Mouse (Mus musculus) megakaryocyte, embryonic 14.5 days (primary cell): ENCODE data around the gene Thbs2. TPM values are rescaled to one million over a fixed set of nuclear protein-coding genes. Genes with fewer than 3 reads are reported as not detected.

Experiments used
- H3K27me3 ChIP-seq: replicated peaks from 2 replicates; pipeline ENCODE3; 2012; ENCODE audit warnings: inconsistent platforms
- H3K36me3 ChIP-seq: replicated peaks from 2 replicates; pipeline ENCODE3; 2012; ENCODE audit warnings: low read length, inconsistent platforms, mixed read lengths
- H3K4me1 ChIP-seq: 2 replicates; pipeline ENCODE4 v1.6.1; 2012; ENCODE audit warnings: inconsistent platforms
- H3K4me3 ChIP-seq: replicated peaks from 2 replicates; pipeline ENCODE3; 2012; ENCODE audit warnings: moderate library complexity, mild to moderate bottlenecking, inconsistent platforms
- H3K9me3 ChIP-seq: 2 replicates; pipeline ENCODE4 v1.6.1; 2012; ENCODE audit warnings: inconsistent platforms
- FLI1 ChIP-seq: IDR thresholded peaks from 2 replicates; pipeline ENCODE4 v1.6.1; 2012; ENCODE audit warnings: low read length, inconsistent platforms, mixed read lengths
- GATA1 ChIP-seq: IDR thresholded peaks from 3 replicates; pipeline ENCODE4 v1.6.1; 2012; ENCODE audit warnings: mixed read lengths, low read length, inconsistent platforms, borderline replicate concordance
- polyA plus RNA-seq: library from polyadenylated mRNA; stranded (reverse); fragments of >175 nt; gene quantifications from 2 replicates; pipeline ENCODE4 v1.2.3, GENCODE M21; 2012; ENCODE audit warnings: low replicate concordance; ENCODE audit not compliant: insufficient read depth

The Thbs2 gene
- polyA plus RNA-seq, 1 experiment: not detected

DNA sequence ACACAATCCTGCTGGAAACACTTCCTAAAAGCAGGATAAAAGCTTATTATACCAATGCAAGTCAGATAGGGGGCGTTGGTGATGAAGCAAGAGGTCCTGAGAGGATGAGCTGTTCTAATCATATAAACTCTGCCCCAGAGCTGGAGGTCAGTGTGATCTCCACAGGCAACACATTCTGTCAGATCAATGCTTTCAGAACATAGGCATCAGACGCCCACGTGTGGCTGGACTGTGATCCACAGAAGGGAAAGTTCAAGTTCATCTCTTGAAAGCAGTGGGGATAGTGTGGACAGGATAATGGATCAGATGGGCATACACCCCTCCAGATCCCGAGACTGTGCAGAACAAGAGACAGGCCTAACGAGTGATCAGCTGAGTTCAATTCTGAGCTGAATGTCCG, 4.2 kb upstream of the Thbs2 start:
- no peaks in the 10 kb centered on the region for H3K9me3 ChIP-seq
- H3K27me3 ChIP-seq: peaks cover 6% of the 10 kb centered on the region
- 0 out of 2 replicates have a peak, but pooled peaks cover 3% of the 10 kb centered on the region for H3K4me1 ChIP-seq
- no peaks in the 10 kb centered on the region for H3K36me3 ChIP-seq
- TF ChIP-seq GATA1: no peak
- no peak for TF ChIP-seq FLI1
- H3K4me3 ChIP-seq: no peak overlapping the region

DNA sequence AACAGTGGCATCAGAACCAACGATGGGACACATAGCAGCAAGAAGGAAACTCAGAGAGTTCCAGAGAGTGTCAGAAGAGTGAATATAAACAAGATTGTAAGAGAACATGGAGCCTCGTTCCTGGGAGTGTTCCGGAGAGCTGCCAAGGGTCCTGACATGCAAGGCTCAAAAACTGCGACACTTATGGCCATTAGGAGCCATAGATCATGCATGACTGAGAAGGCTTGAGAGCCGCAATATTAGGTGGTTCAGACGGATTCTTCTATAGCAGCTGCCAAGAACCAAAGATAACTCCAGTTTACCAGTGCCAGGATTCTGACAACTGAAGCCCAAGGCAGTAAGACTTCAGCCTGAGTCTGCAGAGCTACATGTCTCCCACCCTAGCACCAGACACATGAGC, 3.1 kb upstream of the Thbs2 start:
- Histone ChIP-seq H3K9me3 (no peaks in the 10 kb centered on the region), H3K36me3 (no peaks in the 10 kb centered on the region), H3K4me3 (no peak overlapping the region), H3K27me3 (peaks cover 6% of the 10 kb centered on the region), H3K4me1 (0 out of 2 replicates have a peak, but pooled peaks cover 3% of the 10 kb centered on the region)
- TF ChIP-seq GATA1 (no peak), FLI1 (no peak)

DNA sequence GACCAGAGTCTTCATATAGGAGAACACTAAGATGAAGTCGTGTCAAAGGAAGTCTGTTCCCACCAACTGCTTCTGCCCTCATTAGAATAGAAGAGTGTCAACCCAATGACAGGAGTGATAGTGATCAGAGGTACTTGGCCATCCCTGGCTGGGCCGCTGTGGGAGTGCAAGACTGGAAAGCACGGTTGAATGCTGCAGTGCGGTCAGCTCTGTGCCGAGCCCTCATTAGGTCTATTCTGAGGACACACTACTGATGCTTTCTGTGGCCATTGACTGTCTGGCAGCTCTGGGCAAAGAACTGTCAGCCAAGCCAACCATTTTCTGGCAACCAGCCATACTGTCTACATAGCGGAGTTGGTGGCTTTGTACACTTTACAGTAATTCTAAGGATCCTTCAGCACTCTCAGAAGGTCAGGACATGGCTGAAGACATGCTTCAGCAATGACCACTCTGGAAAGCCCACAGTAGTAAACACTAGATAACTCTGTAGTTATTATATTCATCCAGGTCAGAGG, 2.3 kb upstream of the Thbs2 start:
- H3K9me3 ChIP-seq: no peaks in the 10 kb centered on the region
- peaks cover 6% of the 10 kb centered on the region for H3K27me3 ChIP-seq
- TF ChIP-seq GATA1: no peak
- no peak for TF ChIP-seq FLI1
- 0 out of 2 replicates have a peak, but pooled peaks cover 3% of the 10 kb centered on the region for H3K4me1 ChIP-seq
- no peak overlapping the region for H3K4me3 ChIP-seq
- no peaks in the 10 kb centered on the region for H3K36me3 ChIP-seq

DNA sequence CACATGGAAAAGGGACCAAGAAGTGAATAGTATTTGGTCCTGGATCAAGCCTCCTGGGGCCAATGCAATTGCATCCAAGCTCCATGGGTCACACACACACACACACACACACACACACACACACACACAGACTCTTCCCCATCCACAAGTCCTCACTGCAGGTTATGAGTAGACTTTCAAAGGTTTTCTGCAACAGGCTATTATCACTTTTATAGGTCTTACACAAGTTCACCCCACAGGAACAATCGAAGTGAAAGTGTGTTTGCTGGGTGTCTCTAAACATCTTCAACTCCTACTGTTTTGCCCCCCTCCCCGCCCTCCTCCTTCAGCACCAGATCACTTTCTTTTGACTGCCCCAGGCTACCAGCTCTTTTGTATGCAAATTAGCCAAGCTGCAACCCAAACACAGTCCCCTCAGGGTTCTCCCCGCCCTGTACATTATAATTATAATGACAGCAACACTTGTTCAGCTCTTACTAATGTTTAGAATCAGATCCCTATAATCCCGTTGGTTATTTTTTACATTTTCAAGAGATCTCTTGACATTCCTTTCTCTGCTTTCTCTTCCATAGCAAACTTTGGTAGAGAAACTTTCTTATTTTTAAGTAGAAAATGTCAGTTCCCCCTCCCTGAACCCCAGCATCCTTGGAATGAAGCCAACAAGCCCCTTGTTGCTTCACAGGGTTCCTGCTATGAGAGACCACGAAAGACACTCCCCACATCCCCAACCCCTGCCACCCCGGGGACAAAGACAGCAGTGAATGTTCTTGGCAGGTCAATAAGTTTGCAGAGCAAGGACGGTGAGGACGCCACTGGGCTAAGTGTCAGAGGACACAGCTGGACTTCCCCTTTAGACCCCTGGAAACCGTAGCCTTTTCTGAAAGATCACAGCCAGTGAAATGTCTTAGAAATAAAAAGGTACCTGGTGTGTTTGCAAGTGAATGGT, 714 bp downstream of the Thbs2 start:
- Histone ChIP-seq H3K27me3 (peaks cover 6% of the 10 kb centered on the region), H3K4me3 (no peak overlapping the region), H3K36me3 (no peaks in the 10 kb centered on the region), H3K9me3 (no peaks in the 10 kb centered on the region), H3K4me1 (0 out of 2 replicates have a peak, but pooled peaks cover 3% of the 10 kb centered on the region)
- TF ChIP-seq GATA1 (no peak), FLI1 (no peak)

DNA sequence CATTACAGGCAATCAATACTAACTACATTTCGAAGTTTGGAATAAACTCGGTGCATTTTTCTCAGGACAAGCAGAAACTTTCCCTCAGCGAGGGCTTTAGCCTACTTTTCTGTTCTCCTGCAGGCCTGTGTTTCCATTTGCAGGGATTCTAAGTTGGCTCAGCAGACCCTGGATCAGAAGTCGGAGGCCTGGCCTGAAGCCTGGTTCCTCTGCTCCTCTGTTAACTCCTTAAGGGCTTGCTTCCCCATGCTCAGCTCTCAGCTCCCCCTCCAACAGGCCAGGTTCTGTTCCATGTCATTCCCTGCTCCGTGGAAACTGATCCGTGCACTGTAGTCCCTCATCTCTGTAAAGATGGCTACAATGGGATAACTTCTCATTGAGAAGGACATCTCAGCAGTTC, 2.1 kb downstream of the Thbs2 start:
- Histone ChIP-seq H3K4me1 (0 out of 2 replicates have a peak, but pooled peaks cover 3% of the 10 kb centered on the region), H3K27me3 (peaks cover 6% of the 10 kb centered on the region), H3K9me3 (no peaks in the 10 kb centered on the region), H3K36me3 (no peaks in the 10 kb centered on the region), H3K4me3 (no peak overlapping the region)
- TF ChIP-seq FLI1 (no peak), GATA1 (no peak)

DNA sequence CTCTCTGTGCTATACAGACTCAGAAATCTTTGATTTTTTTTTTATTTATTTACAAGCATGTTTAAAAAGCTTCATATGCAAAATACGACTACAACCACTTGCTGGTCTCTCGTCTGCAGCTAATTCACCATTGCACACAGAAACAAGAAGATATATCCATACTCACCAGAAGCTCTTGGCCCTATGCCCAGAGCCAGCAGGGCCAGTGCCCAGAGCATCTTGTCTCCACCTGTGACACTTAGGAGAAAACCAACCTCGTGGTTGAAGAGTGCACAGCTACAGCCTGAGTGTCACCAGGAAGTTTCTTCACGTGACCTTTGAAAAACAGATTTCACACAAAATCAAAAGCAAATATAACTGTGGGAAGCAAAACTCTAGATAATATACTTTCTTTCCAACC, 2.8 kb downstream of the Thbs2 start:
- H3K36me3 ChIP-seq: no peaks in the 10 kb centered on the region
- no peaks in the 10 kb centered on the region for H3K9me3 ChIP-seq
- H3K4me1 ChIP-seq: 0 out of 2 replicates have a peak, but pooled peaks cover 3% of the 10 kb centered on the region
- no peak overlapping the region for H3K4me3 ChIP-seq
- H3K27me3 ChIP-seq: peaks cover 6% of the 10 kb centered on the region
- no peak for TF ChIP-seq GATA1
- no peak for TF ChIP-seq FLI1

DNA sequence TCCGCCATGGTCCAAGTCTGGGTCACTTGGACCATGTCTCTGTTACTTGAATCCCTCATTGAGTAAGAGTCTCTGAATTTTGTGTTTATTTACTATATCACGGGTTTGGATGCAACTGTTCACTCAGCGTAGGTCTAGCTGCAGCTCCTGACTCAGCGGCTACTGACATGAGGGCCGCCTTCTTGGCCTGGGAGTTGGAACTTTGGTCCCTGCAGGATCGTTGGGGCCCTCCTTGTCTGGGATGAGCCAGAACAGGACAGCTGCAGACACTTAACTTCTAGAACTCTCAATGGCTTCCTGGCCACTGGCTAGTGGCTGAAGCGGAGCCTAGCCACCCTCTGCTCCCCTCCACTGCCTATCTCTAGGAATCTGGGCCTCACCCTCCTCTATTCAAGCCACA, 11.2 kb downstream of the Thbs2 start:
- H3K4me1 ChIP-seq: no peaks in the 10 kb centered on the region
- H3K4me3 ChIP-seq: no peak overlapping the region
- no peaks in the 10 kb centered on the region for H3K9me3 ChIP-seq
- H3K36me3 ChIP-seq: no peaks in the 10 kb centered on the region
- no peaks in the 10 kb centered on the region for H3K27me3 ChIP-seq
- no peak for TF ChIP-seq FLI1
- no peak for TF ChIP-seq GATA1

DNA sequence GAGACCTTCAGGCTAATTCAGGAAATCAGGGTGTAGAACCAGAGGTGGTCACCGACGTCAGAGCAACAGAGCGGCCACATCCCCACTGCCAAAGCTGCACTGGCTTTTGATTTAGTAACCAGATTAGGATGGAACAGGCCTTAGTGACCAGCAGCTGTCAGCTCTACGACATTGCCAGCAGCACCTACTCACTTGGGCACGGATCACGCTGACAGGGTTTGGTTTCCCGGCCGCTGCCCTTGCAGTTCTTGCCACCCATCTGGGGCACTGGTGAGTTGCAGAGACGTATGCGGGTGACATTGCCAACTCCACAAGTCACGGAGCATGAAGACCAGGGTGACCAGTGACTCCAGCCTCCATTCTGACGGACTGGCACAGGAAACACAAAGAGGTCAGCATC, 13.0 kb downstream of the Thbs2 start:
- no peak overlapping the region for H3K4me3 ChIP-seq
- H3K36me3 ChIP-seq: no peaks in the 10 kb centered on the region
- no peaks in the 10 kb centered on the region for H3K27me3 ChIP-seq
- H3K4me1 ChIP-seq: no peaks in the 10 kb centered on the region
- TF ChIP-seq GATA1: no peak
- no peak for TF ChIP-seq FLI1
- no peaks in the 10 kb centered on the region for H3K9me3 ChIP-seq

DNA sequence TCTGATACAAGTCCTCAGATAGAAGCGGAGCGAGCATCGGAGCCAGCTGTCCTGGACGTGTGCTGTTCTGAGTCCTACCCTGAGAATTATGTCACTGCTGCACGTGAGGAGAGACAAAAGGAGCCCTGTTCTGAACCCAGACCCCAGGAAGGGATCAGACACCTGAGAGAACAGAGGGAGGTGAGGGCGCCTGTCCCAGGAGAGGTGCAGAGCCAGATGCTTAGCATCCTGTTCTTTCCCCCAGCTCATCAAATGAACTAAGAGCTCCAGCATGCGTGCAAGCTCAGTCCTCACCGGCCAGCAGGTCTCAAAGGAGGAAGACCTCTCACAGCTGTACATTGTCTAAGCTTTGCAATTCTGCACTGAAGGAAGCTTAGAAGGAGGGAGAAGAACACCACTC, 16.8 kb downstream of the Thbs2 start:
- Histone ChIP-seq H3K4me1 (no peaks in the 10 kb centered on the region), H3K9me3 (no peaks in the 10 kb centered on the region), H3K36me3 (no peaks in the 10 kb centered on the region), H3K27me3 (no peaks in the 10 kb centered on the region), H3K4me3 (no peak overlapping the region)
- TF ChIP-seq FLI1: no peak

DNA sequence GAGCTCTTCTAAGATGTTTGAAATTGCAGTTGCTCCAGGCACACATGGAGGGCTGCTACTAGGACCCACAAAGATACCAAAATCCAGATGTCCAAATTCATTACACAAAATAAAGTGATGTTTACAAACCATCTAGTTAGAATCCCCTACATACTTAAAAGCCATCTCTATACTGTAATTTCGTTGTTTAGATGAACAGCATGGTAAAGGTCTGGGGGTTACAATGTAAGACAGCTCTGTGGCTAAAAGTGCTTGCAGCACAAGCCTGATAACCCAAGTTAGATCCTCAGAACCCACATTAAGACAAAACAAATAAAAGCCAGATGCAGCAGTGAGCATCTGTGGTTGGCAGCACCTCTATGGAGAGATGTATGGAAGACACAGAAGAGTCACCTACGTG, 18.5 kb downstream of the Thbs2 start:
- H3K36me3 ChIP-seq: no peaks in the 10 kb centered on the region
- H3K9me3 ChIP-seq: no peaks in the 10 kb centered on the region
- no peak for TF ChIP-seq FLI1
- H3K27me3 ChIP-seq: no peaks in the 10 kb centered on the region
- no peaks in the 10 kb centered on the region for H3K4me1 ChIP-seq
- H3K4me3 ChIP-seq: no peak overlapping the region

DNA sequence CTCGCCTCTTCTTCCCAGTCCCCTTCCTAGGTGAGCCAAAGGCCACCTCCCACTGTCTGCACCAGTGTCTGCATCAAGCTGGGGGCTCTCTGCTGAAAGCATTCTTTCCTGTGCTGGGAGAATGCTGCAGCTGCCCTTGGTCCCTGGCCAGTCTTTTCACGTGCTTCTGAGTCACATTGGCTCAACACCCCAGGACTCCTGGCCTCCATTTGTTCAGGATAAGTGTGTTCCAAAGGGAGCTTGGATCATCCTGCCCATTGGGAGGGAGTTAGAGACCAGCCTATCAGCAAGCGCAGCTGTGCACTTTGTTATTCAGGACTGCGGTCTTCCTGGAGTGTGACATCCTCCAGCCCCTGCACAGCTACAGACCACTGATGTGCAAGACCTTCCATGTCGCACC, 21.6 kb downstream of the Thbs2 start:
- TF ChIP-seq FLI1 (no peak), GATA1 (no peak)
- H3K4me1 ChIP-seq: no peaks in the 10 kb centered on the region
- H3K4me3 ChIP-seq: no peak overlapping the region
- H3K27me3 ChIP-seq: no peaks in the 10 kb centered on the region
- no peaks in the 10 kb centered on the region for H3K36me3 ChIP-seq
- no peaks in the 10 kb centered on the region for H3K9me3 ChIP-seq
